Mouse (Mus musculus): ENCODE measurements around the gene Tspyl1. TPM values are rescaled to one million over a fixed set of nuclear protein-coding genes. Genes with fewer than 3 reads are reported as not detected.

Gene Tspyl1
- polyA plus RNA-seq, 1 experiment from 2014 or later = 49.2 TPM

DNA sequence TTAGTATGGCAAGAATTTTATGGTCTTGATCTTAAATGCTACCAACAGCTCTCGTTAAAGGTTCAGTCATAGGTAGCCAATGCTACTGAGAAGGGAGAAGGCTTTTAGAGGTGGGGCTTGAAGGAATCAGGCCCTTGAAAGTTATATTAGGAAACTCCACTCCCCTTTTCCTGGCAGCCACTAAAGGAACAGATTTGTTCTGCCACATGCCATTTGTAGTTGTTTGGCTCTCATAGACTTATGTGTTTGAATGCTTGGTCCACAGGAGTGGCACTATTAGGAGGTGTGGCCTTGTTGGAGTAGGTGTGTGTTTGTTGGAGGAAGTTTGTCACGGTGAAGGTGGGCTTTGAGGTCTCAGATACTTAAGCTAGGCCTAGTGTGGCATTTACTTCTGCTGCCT, 38.8 kb downstream of the Tspyl1 start:
- Histone ChIP-seq H3K4me3 (ENCODE audit: low read length) (no peak overlapping the region), H3K4me1 (ENCODE audit: control insufficient read depth, insufficient read depth, low read length) (no peaks in the 10 kb centered on the region), H3K27ac (ENCODE audit: low read length) (no peak overlapping the region), H3K27me3 (replicated peaks; ENCODE audit: control insufficient read depth, insufficient read depth, low read length) (no peaks in the 10 kb centered on the region), H3K9me3 (ENCODE audit: control insufficient read depth, low read length) (no peaks in the 10 kb centered on the region), H3K9ac (ENCODE audit: low read depth, low read length) (no peak overlapping the region), H3K4me2 (ENCODE audit: low read depth, low read length) (no peak overlapping the region), H3K36me3 (ENCODE audit: control insufficient read depth, insufficient read depth, low read length) (0 out of 2 replicates have a peak, but pooled peaks cover 3% of the 10 kb centered on the region)
- no peak for ATAC-seq
- WGBS = 85% methylated on average over 2 of the region's 2 CpGs

DNA sequence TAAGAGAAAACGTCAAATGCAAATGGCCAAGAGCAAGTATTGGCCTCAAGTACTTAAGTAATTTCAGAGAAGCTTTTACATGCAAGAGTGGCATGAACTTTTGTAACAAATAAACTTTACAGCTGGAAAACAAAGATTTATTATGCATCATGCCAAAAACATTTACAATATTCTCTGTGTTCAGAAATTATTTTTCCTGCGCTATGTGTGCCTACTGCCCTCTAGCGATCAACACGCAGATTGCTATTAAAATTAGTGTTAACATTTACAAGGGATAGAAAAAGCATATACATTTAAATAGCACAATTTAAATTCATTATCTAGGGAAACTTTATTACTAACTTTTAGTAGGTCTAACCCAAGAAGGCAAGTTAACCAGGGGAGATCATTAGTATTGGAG, 44.7 kb downstream of the Tspyl1 start:
- Histone ChIP-seq H3K4me1 (ENCODE audit: control insufficient read depth, insufficient read depth, low read length) (0 out of 2 replicates have a peak, but pooled peaks cover 2% of the 10 kb centered on the region), H3K4me3 (ENCODE audit: low read length) (no peak overlapping the region), H3K36me3 (ENCODE audit: control insufficient read depth, insufficient read depth, low read length) (no peaks in the 10 kb centered on the region), H3K27me3 (replicated peaks; ENCODE audit: control insufficient read depth, insufficient read depth, low read length) (no peaks in the 10 kb centered on the region), H3K9me3 (ENCODE audit: control insufficient read depth, low read length) (no peaks in the 10 kb centered on the region), H3K9ac (ENCODE audit: low read depth, low read length) (no peak overlapping the region), H3K4me2 (ENCODE audit: low read depth, low read length) (no peak overlapping the region), H3K27ac (ENCODE audit: low read length) (no peak overlapping the region)
- ATAC-seq = no peak
- WGBS = 19% methylated on average over 4 of the region's 4 CpGs

GRCm38 (mm10) chr10:34327144-34327543, 45.2 kb downstream of the Tspyl1 start:
- H3K9ac ChIP-seq (ENCODE audit: low read depth, low read length) = no peak overlapping the region
- no peak overlapping the region for H3K27ac ChIP-seq (ENCODE audit: low read length)
- no peaks in the 10 kb centered on the region for H3K36me3 ChIP-seq (ENCODE audit: control insufficient read depth, insufficient read depth, low read length)
- H3K9me3 ChIP-seq (ENCODE audit: control insufficient read depth, low read length) = no peaks in the 10 kb centered on the region
- no peaks in the 10 kb centered on the region for H3K27me3 ChIP-seq (replicated peaks; ENCODE audit: control insufficient read depth, insufficient read depth, low read length)
- H3K4me1 ChIP-seq (ENCODE audit: control insufficient read depth, insufficient read depth, low read length) = 0 out of 2 replicates have a peak, but pooled peaks cover 2% of the 10 kb centered on the region
- no peak overlapping the region for H3K4me2 ChIP-seq (ENCODE audit: low read depth, low read length)
- ATAC-seq = no peak
- no peak overlapping the region for H3K4me3 ChIP-seq (ENCODE audit: low read length)
- 69% methylated on average over 5 of the region's 5 CpGs for WGBS

- no peak overlapping the region for H3K4me3 ChIP-seq (ENCODE audit: low read length)
- 0 out of 2 replicates have a peak, but pooled peaks cover 2% of the 10 kb centered on the region for H3K4me1 ChIP-seq (ENCODE audit: control insufficient read depth, insufficient read depth, low read length)
- H3K27me3 ChIP-seq (replicated peaks; ENCODE audit: control insufficient read depth, insufficient read depth, low read length) = no peaks in the 10 kb centered on the region
- H3K9ac ChIP-seq (ENCODE audit: low read depth, low read length) = no peak overlapping the region
- no peaks in the 10 kb centered on the region for H3K36me3 ChIP-seq (ENCODE audit: control insufficient read depth, insufficient read depth, low read length)
- no peaks in the 10 kb centered on the region for H3K9me3 ChIP-seq (ENCODE audit: control insufficient read depth, low read length)
- ATAC-seq = peak; percentile 58
- 5% methylated on average over 2 of the region's 2 CpGs for WGBS
- H3K4me2 ChIP-seq (ENCODE audit: low read depth, low read length) = no peak overlapping the region
- no peak overlapping the region for H3K27ac ChIP-seq (ENCODE audit: low read length)
Observed at GRCm38 (mm10) chr10:34328310-34328709, 46.3 kb downstream of the Tspyl1 start.

Other genes starting within 250 kb of the Tspyl1 start
- not detected in 2 replicates for gene Trappc3l, start 244.6 kb upstream of the Tspyl1 start, polyA plus RNA-seq (2015; fragmentation: Nextera tagmentation; extraction: Ambion mirVana)
- gene Calhm4, start 237.9 kb upstream of the Tspyl1 start, polyA plus RNA-seq (2015; fragmentation: Nextera tagmentation; extraction: Ambion mirVana) = not detected in 2 replicates
- gene Calhm5, start 185.7 kb upstream of the Tspyl1 start, polyA plus RNA-seq (2015; fragmentation: Nextera tagmentation; extraction: Ambion mirVana) = 0.94 and 1.1 TPM in 2 replicates
- gene Calhm6, start 154.2 kb upstream of the Tspyl1 start, polyA plus RNA-seq (2015; fragmentation: Nextera tagmentation; extraction: Ambion mirVana) = 1.4 and 1.7 TPM in 2 replicates
- 13.6 and 14.8 TPM in 2 replicates for gene Dse, start 74.5 kb upstream of the Tspyl1 start, polyA plus RNA-seq (2015; fragmentation: Nextera tagmentation; extraction: Ambion mirVana)
- 12.8 and 13.6 TPM in 2 replicates for gene Tspyl4, start 15.3 kb downstream of the Tspyl1 start, polyA plus RNA-seq (2015; fragmentation: Nextera tagmentation; extraction: Ambion mirVana)
- gene Col10a1, start 107.8 kb downstream of the Tspyl1 start, polyA plus RNA-seq (2015; fragmentation: Nextera tagmentation; extraction: Ambion mirVana) = 0.06 and 0.11 TPM in 2 replicates
- gene Nt5dc1, start 136.4 kb downstream of the Tspyl1 start, polyA plus RNA-seq (2015; fragmentation: Nextera tagmentation; extraction: Ambion mirVana) = 12.5 and 13.4 TPM in 2 replicates
- 21.9 and 26.1 TPM in 2 replicates for gene Frk, start 201.2 kb downstream of the Tspyl1 start, polyA plus RNA-seq (2015; fragmentation: Nextera tagmentation; extraction: Ambion mirVana)

All from intestine, embryonic 16.5 days (tissue).